17 mouse cellular contexts compared by ENCODE assay signal in genomic region chr1:193905711-193906110, GRCm38 (mm10).
DNase-seq lines count a peak whose midpoint lies in the region; ATAC-seq and TF ChIP-seq lines count a peak whose summit lies in the region.
"Had no signal": no experiment of that assay in that cellular context is flagged by ENCODE, and none has a peak within 500 bp of the region (broad histone marks: within the 10 kb centered on the region; RNA-seq: fewer than 3 reads in every experiment).

No protein-coding gene starts in this region.

- H3K9me3 ChIP-seq in liver, postnatal 0 days (ENCODE audit: low read length), result no peaks in the 10 kb centered on the region
- no peaks in the 10 kb centered on the region for H3K9me3 ChIP-seq in heart, embryonic 12.5 days (replicated peaks)
- H3K9me3 ChIP-seq: heart, embryonic 13.5 days; hindbrain, embryonic 13.5 days had no signal

- H3K27me3 ChIP-seq in liver, postnatal 0 days (ENCODE audit: insufficient read depth, low read length), result no peaks in the 10 kb centered on the region
- no peaks in the 10 kb centered on the region for H3K27me3 ChIP-seq in heart, adult 2 months (ENCODE audit: control insufficient read depth, insufficient read depth, low read length)
- H3K27me3 ChIP-seq in heart, embryonic 12.5 days (replicated peaks), result no peaks in the 10 kb centered on the region
- H3K27me3 ChIP-seq: heart, embryonic 13.5 days; hindbrain, embryonic 13.5 days; megakaryocyte, embryonic 14.5 days had no signal

- no peak overlapping the region for H3K4me2 ChIP-seq in liver, postnatal 0 days (ENCODE audit: low read depth, low read length)
- H3K4me2 ChIP-seq in heart, embryonic 12.5 days, result no peak overlapping the region
- H3K4me2 ChIP-seq: heart, embryonic 13.5 days; hindbrain, embryonic 13.5 days had no signal

- no peaks in the 10 kb centered on the region for H3K4me1 ChIP-seq in liver, postnatal 0 days (ENCODE audit: insufficient read depth)
- no peaks in the 10 kb centered on the region for H3K4me1 ChIP-seq in heart, adult 2 months (ENCODE audit: control insufficient read depth, insufficient read depth, low read length)
- no peaks in the 10 kb centered on the region for H3K4me1 ChIP-seq in heart, embryonic 12.5 days (replicated peaks)
- H3K4me1 ChIP-seq: heart, embryonic 13.5 days; hindbrain, embryonic 13.5 days; megakaryocyte, embryonic 14.5 days had no signal

- H3K79me2 ChIP-seq in heart, adult 2 months (replicated peaks; ENCODE audit: control insufficient read depth, insufficient read depth, low read length), result no peaks in the 10 kb centered on the region

- TF ChIP-seq CTCF in liver, postnatal 0 days (IDR thresholded peaks at IDR 0.05; ENCODE audit: low read depth), result no peak
- no peak for TF ChIP-seq CTCF in heart, adult 2 months (IDR thresholded peaks at IDR 0.05)

- no peak overlapping the region for H3K27ac ChIP-seq in liver, postnatal 0 days (ENCODE audit: low read depth)
- no peak overlapping the region for H3K27ac ChIP-seq in heart, adult 2 months
- no peak overlapping the region for H3K27ac ChIP-seq in heart, embryonic 12.5 days (ENCODE audit: poor library complexity, severe bottlenecking)
- H3K27ac ChIP-seq: heart, embryonic 13.5 days; hindbrain, embryonic 13.5 days; layer of hippocampus, adult 2 months had no signal

- H3K9ac ChIP-seq in liver, postnatal 0 days (replicated peaks), result no peak overlapping the region
- no peak overlapping the region for H3K9ac ChIP-seq in heart, adult 2 months (ENCODE audit: low read depth, low read length)
- H3K9ac ChIP-seq in heart, embryonic 12.5 days, result no peak overlapping the region
- H3K9ac ChIP-seq: heart, embryonic 13.5 days; hindbrain, embryonic 13.5 days had no signal

- peak; percentile 55 for ATAC-seq in liver, postnatal 0 days
- ATAC-seq in heart, embryonic 12.5 days (ENCODE audit: insufficient number of reproducible peaks, low FRiP score), result no peak

- intact Hi-C loops in heart, adult 2 months (cut with DNase I), result no loop called here

- peak; percentile 8 for DNase-seq in adrenal gland, adult 8-10 months
- no peak for DNase-seq in adrenal gland, postnatal 25 days
- DNase-seq in Muller cell, postnatal 12 days (ENCODE audit: inconsistent ontology term), result peak; percentile 54
- peak; percentile 8 for DNase-seq in c-Kit-positive CD71-negative TER-119-negative erythroid progenitor cells, embryonic 14.5 days (ENCODE audit: low read depth)
- DNase-seq in liver, postnatal 0 days, result no peak
- DNase-seq in heart, postnatal 4 days, result no peak
- DNase-seq in heart, adult 2 months, result no peak
- DNase-seq: kidney, adult 9 months; lung, adult 2 months; right cerebral cortex, postnatal 14 days; thymus, adult 2 months had no signal

- no peaks in the 10 kb centered on the region for H3K36me3 ChIP-seq in liver, postnatal 0 days (replicated peaks; ENCODE audit: insufficient read depth, low read length)
- H3K36me3 ChIP-seq in heart, adult 2 months (ENCODE audit: control insufficient read depth, insufficient read depth, low read length), result no peaks in the 10 kb centered on the region
- H3K36me3 ChIP-seq in heart, embryonic 12.5 days, result no peaks in the 10 kb centered on the region
- H3K36me3 ChIP-seq: heart, embryonic 13.5 days; hindbrain, embryonic 13.5 days had no signal

- TF ChIP-seq EP300 in liver, postnatal 0 days (IDR thresholded peaks at IDR 0.05; ENCODE audit: low read depth), result no peak
- no peak for TF ChIP-seq EP300 in heart, adult 2 months (IDR thresholded peaks at IDR 0.05; ENCODE audit: insufficient read depth, low read depth, low read length)

- H3K4me3 ChIP-seq in liver, postnatal 0 days (ENCODE audit: low read depth, low read length), result no peak overlapping the region
- H3K4me3 ChIP-seq in heart, adult 2 months, result no peak overlapping the region
- H3K4me3 ChIP-seq in heart, embryonic 12.5 days, result no peak overlapping the region
- H3K4me3 ChIP-seq: erythroblast, embryonic 14.5 days; heart, embryonic 13.5 days; hindbrain, embryonic 13.5 days; layer of hippocampus, adult 2 months; megakaryocyte, embryonic 14.5 days had no signal

- TF ChIP-seq POLR2A in heart, adult 2 months (IDR thresholded peaks at IDR 0.05; ENCODE audit: insufficient read depth, low read depth, low read length), result no peak

Comparison
In these comparisons a context has a peak if more than half of its experiments do, and no peak if none do; other contexts are left out.
1. DNase-seq: peak in adrenal gland, adult 8-10 months (single experiment), Muller cell, postnatal 12 days (single experiment) and c-Kit-positive CD71-negative TER-119-negative erythroid progenitor cells, embryonic 14.5 days (single experiment); none in adrenal gland, postnatal 25 days (single experiment), liver, postnatal 0 days (single experiment), heart, postnatal 4 days (single experiment) and heart, adult 2 months (0 of 2).